Mouse (Mus musculus): ENCODE results near the gene Uqcr10.

DNA sequence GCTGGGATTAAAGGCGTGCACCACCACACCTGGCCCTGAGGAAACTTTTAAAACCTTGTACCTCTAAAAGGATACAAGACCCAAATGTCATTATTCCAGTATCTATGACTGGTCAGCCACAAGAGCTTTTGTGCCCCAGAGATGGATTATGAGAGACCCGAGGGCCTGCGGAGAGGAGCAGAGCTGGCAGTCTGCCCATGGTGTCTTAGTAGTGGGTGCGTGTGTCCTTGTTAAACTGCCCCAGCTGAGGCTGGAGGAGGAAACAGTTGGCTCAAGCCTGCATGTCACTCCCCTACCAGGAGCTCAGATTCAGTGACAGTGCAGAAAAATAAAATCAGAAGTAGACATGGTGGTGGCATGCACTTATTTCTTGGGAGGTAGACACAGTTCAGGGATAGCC, 19.1 kb downstream of the Uqcr10 start:
- TF ChIP-seq CTCF (IDR thresholded peaks at IDR 0.05; ENCODE audit: insufficient read depth, low read depth, low read length) = no peak
- TF ChIP-seq POLR2A (IDR thresholded peaks at IDR 0.05; ENCODE audit: insufficient read depth, low read depth, low read length) = no peak

Data from olfactory bulb, adult 2 months (tissue).